Mouse (Mus musculus) hindbrain, embryonic 10.5 days (tissue): ENCODE measurements around the gene Cfap99. TPM values are rescaled to one million over a fixed set of nuclear protein-coding genes. Genes with fewer than 3 reads are reported as not detected.

ENCODE experiments used
- DNase-seq: peaks from one replicate; pipeline ENCODE4 v3.0.0-alpha.2; 2017; ENCODE audit warnings: low spot score
- H3K27ac ChIP-seq: fragments of 300-500 bp; sonication (generic); 2 replicates; pipeline ENCODE4 v1.5.1; 2016; ENCODE audit warnings: mild to moderate bottlenecking, moderate library complexity
- H3K27me3 ChIP-seq: fragments of 300-500 bp; sonication (generic); 2 replicates; pipeline ENCODE4 v1.6.1; 2016; ENCODE audit warnings: mild to moderate bottlenecking; ENCODE audit not compliant: poor library complexity, insufficient read depth, severe bottlenecking
- H3K36me3 ChIP-seq: fragments of 300-500 bp; sonication (generic); 2 replicates; pipeline ENCODE4 v1.6.1; 2016; ENCODE audit warnings: mild to moderate bottlenecking, moderate library complexity
- H3K4me1 ChIP-seq: fragments of 300-500 bp; sonication (generic); replicated peaks from 2 replicates; pipeline ENCODE4 v1.6.1; 2016; ENCODE audit warnings: mild to moderate bottlenecking
- H3K4me3 ChIP-seq: fragments of 300-500 bp; sonication (generic); 2 replicates; pipeline ENCODE4 v1.5.1; 2016; ENCODE audit warnings: mild to moderate bottlenecking, moderate library complexity
- H3K9me3 ChIP-seq: fragments of 300-500 bp; sonication (generic); 2 replicates; pipeline ENCODE4 v1.6.1; 2016; ENCODE audit warnings: mild to moderate bottlenecking, moderate library complexity
- WGBS: fragments of 180-500 bp; shearing (Covaris S2); methylation state at CpG from one replicate; pipeline ENCODE4 v1.1.7; 2016; 5-methylcytosine and 5-hydroxymethylcytosine counted together
- polyA plus RNA-seq: library from polyadenylated mRNA; unstranded; fragments of >200 nt; fragmentation: Nextera tagmentation; extraction: Ambion mirVana; gene quantifications from 2 replicates; pipeline ENCODE4 v1.2.1, GENCODE M21; 2016

Gene Cfap99
- polyA plus RNA-seq = not detected in 2 replicates

DNA sequence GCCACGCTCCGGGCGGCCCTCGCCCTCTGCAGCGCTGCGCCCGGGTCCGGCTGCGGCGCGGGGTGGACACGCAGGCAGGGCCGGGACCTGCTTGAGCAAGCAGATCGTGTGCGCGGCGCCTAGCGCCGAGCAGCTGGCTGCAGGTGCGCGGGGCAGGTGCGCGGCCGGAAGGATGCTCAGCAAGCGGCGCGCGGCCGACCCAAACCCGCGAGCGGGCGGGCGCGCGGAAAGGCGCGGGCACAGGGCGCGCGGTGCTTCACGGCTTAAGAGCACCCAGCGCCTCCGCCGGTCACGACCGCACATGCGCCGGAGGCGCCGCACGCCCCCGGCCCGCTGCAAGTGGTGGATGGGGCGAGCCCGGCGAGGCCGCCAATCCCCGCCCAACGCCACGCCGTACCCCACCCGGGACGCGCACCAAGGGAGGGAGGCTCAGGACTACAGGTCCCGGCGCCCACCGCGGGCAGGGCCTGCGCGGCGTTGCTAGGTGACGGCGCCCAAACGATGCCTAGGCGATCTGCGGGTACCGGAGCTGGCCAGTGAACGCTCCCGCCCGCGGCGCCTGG is at the start of gene Cfap99, which contains the start of gene Zfyve28:
Gene Cfap99 (plus strand): TSS at position 447 of the 563 bp plus-strand sequence.
Gene Zfyve28 (minus strand): TSS at position 296 of the 563 bp plus-strand sequence.
- Histone ChIP-seq H3K27ac (peak within 1 kb of the TSS; percentile 72), H3K27me3 (peaks cover 85% of the 10 kb centered on the region), H3K4me1 (peaks cover 33% of the 10 kb centered on the region), H3K9me3 (no peaks in the 10 kb centered on the region), H3K4me3 (peak within 1 kb of the TSS; percentile 75), H3K36me3 (no peaks in the 10 kb centered on the region)
- DNase-seq = peak; percentile 89
- 2% methylated on average over 83 of the region's 83 CpGs for WGBS

DNA sequence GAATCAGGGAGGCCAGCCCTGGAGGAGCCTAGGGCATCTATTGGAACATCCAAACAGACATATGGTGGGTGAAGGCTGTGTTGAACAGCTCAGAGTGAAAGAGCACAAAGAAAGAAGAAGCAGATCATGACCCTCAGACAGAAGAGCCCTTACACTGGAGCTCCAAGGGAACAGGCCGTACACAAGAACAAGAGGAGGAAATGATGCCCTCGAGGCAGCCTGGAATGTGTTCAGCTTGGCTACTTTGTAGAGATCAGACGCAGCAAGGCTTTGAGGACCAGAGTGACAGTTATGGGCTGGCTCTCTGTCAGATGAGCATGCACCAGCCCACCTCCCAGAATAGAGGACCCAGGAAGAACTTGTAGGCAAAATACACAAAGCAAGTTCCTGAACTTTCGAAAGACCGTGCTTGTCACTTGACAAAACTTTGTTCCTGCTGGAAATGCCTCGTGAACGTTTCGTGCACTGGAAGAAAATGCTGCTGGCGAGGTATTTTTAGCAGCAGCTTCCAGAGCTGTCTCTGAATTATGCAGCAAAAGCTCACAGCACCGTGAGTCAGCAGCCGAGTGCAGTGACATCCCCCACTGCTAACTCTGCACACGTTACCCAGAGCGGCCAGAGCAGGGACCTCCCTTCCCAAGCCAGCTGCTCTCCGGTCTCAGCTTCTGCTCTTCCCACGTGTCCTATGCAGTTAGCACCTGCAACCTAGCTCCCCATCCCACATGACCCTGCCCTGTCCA is 46.0 kb upstream of the Cfap99 start:
- 57% methylated on average over 15 of the region's 15 CpGs for WGBS
- Histone ChIP-seq H3K4me1 (peaks cover 18% of the 10 kb centered on the region), H3K9me3 (no peaks in the 10 kb centered on the region), H3K36me3 (no peaks in the 10 kb centered on the region), H3K4me3 (no peak overlapping the region), H3K27me3 (no peaks in the 10 kb centered on the region), H3K27ac (peak overlapping the region; percentile 40; the same call in 1 of the 2 replicates)
- DNase-seq = peak; percentile 14

DNA sequence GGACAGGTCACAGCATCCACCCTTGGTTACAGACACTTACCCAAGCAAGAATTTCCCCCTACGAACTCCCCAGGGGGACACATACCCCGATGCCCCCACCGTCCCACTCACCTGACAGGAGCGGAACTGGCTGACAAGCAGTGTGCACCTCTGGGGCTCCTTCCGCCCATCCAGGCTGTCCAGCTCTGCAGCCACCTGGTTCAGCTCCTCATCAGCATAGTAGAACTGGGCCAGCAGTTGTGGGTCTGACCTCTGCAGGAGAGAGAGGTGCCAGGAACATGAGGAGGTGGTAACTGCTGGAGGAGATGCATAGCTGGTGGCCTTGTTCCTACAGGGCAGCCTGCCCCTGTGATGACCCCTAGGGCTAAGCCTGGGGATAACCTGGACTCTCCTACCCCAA is 45.3 kb upstream of the Cfap99 start:
- Histone ChIP-seq H3K27ac (0 out of 2 replicates have a peak overlapping the region, but pooled peaks have one; percentile 8), H3K9me3 (no peaks in the 10 kb centered on the region), H3K4me3 (no peak overlapping the region), H3K27me3 (no peaks in the 10 kb centered on the region), H3K36me3 (no peaks in the 10 kb centered on the region), H3K4me1 (peaks cover 18% of the 10 kb centered on the region)
- no peak for DNase-seq
- 83% methylated on average over 5 of the region's 5 CpGs for whole genome bisulfite sequencing

DNA sequence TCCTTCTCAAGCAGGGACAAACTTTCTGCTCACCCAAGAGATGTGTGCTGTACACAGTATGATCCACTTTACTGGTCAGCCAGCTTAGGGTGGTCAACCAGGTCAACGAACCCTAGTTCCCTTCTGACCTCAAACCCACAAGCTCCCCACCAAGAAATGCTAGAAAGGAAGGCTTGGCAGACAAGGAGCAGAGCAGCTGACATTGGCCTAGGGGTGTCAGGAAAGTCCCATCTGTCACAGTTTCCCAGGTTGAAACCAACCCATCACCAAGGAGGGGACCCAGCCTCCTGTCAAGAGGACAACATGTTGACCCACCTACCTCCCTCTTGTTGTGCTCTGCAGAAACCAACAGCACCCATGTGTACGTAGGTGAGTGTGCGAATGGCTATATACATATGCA is 42.0 kb upstream of the Cfap99 start:
- no peak overlapping the region for H3K27ac ChIP-seq
- DNase-seq = no peak
- 97% methylated on average over 3 of the region's 3 CpGs for WGBS
- H3K9me3 ChIP-seq = no peaks in the 10 kb centered on the region
- H3K36me3 ChIP-seq = no peaks in the 10 kb centered on the region
- H3K27me3 ChIP-seq = no peaks in the 10 kb centered on the region
- no peak overlapping the region for H3K4me3 ChIP-seq
- H3K4me1 ChIP-seq = peaks cover 33% of the 10 kb centered on the region

DNA sequence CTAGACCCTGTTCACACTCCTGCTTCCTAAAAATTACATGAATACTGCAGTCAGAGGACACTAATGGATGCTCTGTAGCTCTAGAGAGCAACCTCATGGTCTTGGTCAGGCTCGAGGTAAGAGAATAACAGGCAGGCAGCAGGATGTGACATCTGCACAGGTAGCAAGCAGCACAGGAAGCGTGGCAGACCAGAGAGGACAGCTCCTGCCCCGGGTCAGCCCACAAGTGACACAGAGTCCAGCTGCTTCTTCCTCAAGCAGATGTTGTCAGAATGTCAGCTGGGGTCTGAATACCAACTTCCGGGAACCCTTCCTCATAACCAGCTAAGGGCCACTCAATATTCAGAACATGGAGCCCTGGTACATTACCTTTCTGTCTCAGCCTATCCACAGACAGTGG is 39.3 kb upstream of the Cfap99 start:
- Histone ChIP-seq H3K27ac (no peak overlapping the region), H3K4me3 (no peak overlapping the region), H3K9me3 (no peaks in the 10 kb centered on the region), H3K4me1 (peaks cover 34% of the 10 kb centered on the region), H3K36me3 (no peaks in the 10 kb centered on the region), H3K27me3 (no peaks in the 10 kb centered on the region)
- DNase-seq = no peak
- WGBS = 82% methylated on average over 4 of the region's 4 CpGs

DNA sequence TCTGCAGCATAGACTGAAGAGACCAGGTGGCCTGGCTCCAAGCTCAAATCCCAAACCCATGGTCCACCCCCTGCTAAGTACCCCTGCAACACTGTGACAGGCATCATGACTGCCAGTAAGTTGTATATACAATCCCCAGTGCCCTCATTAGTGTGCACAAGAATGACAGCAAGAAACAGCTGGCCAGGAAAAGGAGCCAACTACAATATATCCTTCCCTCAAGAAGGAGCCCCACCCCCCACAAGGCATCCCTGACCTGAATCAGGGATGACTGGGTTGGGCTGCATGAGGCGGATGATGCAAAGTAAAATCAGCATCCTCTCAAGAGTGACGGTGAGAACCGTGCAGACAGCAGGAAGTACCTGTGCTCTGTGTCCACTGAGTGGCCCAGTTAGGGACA is 38.3 kb upstream of the Cfap99 start:
- no peak overlapping the region for H3K4me3 ChIP-seq
- no peaks in the 10 kb centered on the region for H3K27me3 ChIP-seq
- peaks cover 34% of the 10 kb centered on the region for H3K4me1 ChIP-seq
- no peak for DNase-seq
- WGBS = 75% methylated on average over 3 of the region's 3 CpGs
- no peaks in the 10 kb centered on the region for H3K9me3 ChIP-seq
- no peaks in the 10 kb centered on the region for H3K36me3 ChIP-seq
- no peak overlapping the region for H3K27ac ChIP-seq

DNA sequence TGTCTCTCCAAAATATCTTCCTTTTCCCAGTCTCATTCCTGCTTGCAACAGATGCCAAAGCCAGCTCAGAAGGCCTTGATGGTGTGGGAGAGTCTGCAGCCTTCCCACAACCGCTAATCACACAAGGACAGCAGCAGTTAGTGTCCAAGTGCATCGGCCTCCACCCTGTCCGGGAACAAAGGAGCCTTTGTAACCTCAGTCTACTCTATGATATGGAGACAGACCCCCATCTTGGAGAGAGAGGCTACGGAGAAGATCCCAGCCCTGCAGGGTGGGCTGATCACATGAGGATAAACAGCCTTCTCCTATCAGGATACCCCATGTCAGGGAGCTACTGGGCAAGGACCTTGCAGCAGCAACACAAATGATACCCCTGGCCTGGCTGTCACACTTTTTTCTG is 36.6 kb upstream of the Cfap99 start:
- Histone ChIP-seq H3K27ac (peak overlapping the region; percentile 30), H3K9me3 (no peaks in the 10 kb centered on the region), H3K4me1 (peaks cover 34% of the 10 kb centered on the region), H3K27me3 (no peaks in the 10 kb centered on the region), H3K4me3 (no peak overlapping the region), H3K36me3 (no peaks in the 10 kb centered on the region)
- DNase-seq = no peak
- WGBS = 51% methylated on average over 4 of the region's 4 CpGs

DNA sequence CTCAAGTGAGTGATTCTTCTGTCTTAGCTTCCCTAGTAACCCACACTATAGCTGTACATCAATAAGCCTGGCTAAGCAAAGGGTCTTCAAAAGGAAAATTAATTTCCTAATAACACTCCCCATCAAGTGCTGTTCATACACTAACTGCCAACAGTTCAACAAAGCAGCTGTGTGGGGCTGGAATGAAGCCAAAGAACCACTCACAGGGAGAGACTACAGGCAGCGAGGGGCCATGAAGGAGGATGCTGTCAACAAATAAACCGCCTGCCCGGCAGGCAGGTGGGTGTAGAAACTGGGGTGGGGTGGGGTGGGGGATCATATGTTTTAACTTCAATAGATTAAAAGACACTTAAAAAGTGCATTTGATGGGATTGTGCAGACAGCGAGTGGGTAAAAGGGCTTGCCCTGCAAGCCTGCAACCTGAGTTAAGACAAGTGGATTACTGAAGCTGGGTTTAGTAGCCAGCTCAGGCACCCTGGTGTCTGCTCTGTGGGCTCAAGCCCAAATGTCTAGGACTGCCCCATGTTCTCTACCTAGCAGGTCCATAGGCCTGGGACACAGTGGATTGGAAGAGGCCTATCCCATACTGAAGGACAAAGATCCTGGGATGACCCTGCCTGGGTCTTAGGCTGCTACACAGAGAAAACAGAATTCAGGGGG is 36.0 kb upstream of the Cfap99 start:
- peaks cover 34% of the 10 kb centered on the region for H3K4me1 ChIP-seq
- no peaks in the 10 kb centered on the region for H3K36me3 ChIP-seq
- WGBS = 72% methylated on average over 4 of the region's 4 CpGs
- H3K9me3 ChIP-seq = no peaks in the 10 kb centered on the region
- peak overlapping the region; percentile 30 for H3K27ac ChIP-seq
- DNase-seq = no peak
- H3K27me3 ChIP-seq = no peaks in the 10 kb centered on the region
- no peak overlapping the region for H3K4me3 ChIP-seq

DNA sequence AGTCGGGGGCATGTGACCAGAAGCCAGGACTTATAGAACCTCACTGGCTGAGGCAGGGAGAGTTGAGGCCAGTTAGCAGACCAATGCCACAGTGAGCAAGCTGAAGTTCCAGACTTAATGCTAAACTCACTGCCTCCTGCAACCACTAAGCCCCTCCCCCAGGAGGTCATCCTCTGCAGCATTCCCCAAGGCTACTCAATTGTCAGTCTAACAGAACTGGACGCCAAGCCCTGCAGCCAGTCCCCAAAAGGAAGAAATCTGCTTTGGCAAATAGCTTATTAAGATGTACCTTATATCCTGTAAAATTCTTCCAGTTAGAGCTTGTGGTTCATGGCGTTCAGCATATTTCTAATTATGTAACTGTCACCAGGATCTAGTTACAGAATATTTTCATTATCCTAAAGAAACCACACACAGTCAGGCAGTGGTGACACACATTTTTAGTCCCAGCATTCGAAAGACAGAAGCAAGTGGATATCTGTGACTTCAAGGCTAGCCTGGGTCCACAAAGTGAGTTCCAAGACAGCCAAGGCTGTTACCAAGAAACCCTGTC is 35.4 kb upstream of the Cfap99 start:
- Histone ChIP-seq H3K4me1 (peaks cover 38% of the 10 kb centered on the region), H3K9me3 (no peaks in the 10 kb centered on the region), H3K27ac (peak overlapping the region; percentile 30; the same call in 1 of the 2 replicates), H3K27me3 (no peaks in the 10 kb centered on the region), H3K36me3 (no peaks in the 10 kb centered on the region), H3K4me3 (no peak overlapping the region)
- no peak for DNase-seq
- 59% methylated on average over 4 of the region's 4 CpGs for WGBS

DNA sequence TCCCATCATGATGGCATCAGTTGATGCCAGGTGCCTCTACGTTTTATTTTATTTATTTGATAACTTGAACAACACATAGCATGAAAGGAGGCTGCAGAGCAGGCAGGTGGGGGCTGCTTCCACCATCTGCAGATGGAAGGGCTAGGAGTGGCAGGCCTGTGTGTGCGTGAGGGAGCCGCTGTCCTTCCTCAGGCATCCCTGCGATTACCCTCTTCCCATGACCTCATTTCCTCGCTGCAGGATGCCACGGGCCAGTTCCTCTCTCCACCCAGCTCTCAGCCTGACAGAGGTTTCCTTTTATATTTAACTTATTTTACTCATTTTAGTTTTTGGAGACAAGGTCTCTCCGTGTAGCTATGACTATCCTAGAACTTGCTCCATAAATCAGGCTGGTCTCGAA is 34.1 kb upstream of the Cfap99 start:
- WGBS = 76% methylated on average over 8 of the region's 8 CpGs
- DNase-seq = no peak

DNA sequence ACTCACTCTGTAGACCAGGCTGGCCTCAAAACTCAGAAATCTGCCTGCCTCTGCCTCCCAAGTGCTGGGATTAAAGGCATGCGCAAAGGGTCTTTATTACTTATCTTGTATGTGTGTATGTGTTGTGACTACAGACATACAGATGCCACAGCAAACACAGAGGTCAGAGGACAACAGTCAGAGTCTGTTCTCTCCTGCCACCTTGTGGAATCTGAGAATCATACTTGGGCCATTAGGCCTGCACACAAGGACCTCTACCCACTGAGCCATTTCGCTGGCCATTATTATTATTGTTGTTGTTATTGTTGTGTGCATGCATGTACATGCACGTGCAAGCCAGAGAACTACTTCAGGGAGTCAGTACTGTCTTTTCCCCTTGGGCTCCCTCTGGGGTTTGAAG is 33.2 kb upstream of the Cfap99 start:
- Histone ChIP-seq H3K36me3 (no peaks in the 10 kb centered on the region), H3K27ac (no peak overlapping the region), H3K4me3 (no peak overlapping the region), H3K27me3 (no peaks in the 10 kb centered on the region), H3K9me3 (no peaks in the 10 kb centered on the region), H3K4me1 (peaks cover 32% of the 10 kb centered on the region)
- DNase-seq = no peak
- 79% methylated on average over 3 of the region's 3 CpGs for WGBS

More for the DNA sequence above, 34.1 kb upstream of the Cfap99 start:
- H3K27me3 ChIP-seq = no peaks in the 10 kb centered on the region
- H3K27ac ChIP-seq = no peak overlapping the region
- no peaks in the 10 kb centered on the region for H3K36me3 ChIP-seq
- no peaks in the 10 kb centered on the region for H3K9me3 ChIP-seq
- no peak overlapping the region for H3K4me3 ChIP-seq
- H3K4me1 ChIP-seq = peaks cover 38% of the 10 kb centered on the region

DNA sequence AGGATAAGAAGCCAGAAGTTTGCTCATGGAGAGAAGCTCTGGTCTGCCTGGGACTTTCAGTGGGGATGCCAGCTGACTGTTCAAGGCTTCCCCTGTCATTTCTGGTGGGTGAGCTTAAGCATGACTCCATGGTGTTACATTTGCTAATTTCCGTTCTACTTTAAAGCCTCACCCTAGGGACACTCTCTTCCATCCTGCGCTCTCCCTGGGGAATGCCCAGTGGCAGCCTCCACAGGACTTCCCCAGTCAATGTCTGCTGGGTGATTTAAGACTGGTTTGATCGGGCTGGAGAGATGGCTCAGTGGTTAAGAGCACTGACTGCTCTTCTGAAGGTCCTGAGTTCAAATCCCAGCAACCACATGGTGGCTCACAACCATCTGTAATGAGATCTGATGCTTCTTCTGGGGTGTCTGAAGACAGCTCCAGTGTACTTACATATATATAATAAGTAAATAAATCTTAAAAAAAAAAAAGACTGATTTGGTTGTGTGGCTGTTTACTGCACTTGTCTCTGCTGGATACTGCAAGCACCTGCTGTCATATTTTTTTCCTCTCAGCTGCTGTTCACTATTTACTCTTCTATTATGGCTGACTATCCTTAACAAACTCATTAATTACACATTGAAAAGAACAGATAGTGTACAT is 29.1 kb upstream of the Cfap99 start:
- no peaks in the 10 kb centered on the region for H3K9me3 ChIP-seq
- peaks cover 4% of the 10 kb centered on the region; the same call in 1 of the 2 replicates for H3K4me1 ChIP-seq
- DNase-seq = no peak
- no peaks in the 10 kb centered on the region for H3K36me3 ChIP-seq
- no peak overlapping the region for H3K27ac ChIP-seq
- H3K27me3 ChIP-seq = no peaks in the 10 kb centered on the region
- WGBS = 66% methylated on average over 3 of the region's 3 CpGs
- no peak overlapping the region for H3K4me3 ChIP-seq
